Mouse (Mus musculus) embryonic fibroblast, embryonic 13.5 days (primary cell): Measurements from ENCODE around the gene St6galnac5.

Source experiments
- CTCF ChIP-seq: IDR thresholded peaks from 2 replicates; pipeline ENCODE4 v1.5.1; 2011; ENCODE audit warnings: mild to moderate bottlenecking, control low read depth, low read length, moderate library complexity, borderline replicate concordance; ENCODE audit not compliant: insufficient read depth
- POLR2A ChIP-seq: IDR thresholded peaks from 2 replicates; pipeline ENCODE4 v1.6.1; 2011; ENCODE audit warnings: low read depth, mild to moderate bottlenecking, control low read depth, low read length, moderate library complexity

GRCm38 (mm10) chr3:152905800-152906199 lies 76.2 kb downstream of the St6galnac5 start:
- TF ChIP-seq POLR2A, result no peak
- no peak for TF ChIP-seq CTCF
